Mouse (Mus musculus): ENCODE results near the gene Olfml2b. TPM values are rescaled to one million over a fixed set of nuclear protein-coding genes. Genes with fewer than 3 reads are reported as not detected.

Olfml2b gene
- polyA plus RNA-seq, 1 experiment from 2014 or later = 4.4 TPM

DNA sequence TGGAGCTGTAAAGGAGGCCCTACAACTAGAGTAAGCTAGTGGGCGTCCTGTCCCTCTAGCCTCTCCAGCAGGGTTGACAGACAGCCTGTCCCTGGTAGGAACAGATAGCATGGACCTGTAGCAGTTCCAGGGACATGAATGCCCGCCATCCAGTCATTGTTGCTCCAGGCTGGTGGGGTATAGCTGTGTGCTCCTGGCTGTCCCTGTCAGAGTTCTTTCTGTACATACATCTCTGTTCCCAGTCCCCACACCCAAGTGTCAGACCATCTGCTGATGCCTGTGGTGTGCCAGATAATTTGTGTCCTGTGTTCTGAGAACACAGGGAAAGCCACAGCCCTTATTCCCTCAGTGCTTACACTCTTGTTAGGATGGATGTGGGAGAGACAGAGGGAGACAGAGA lies 35.3 kb downstream of the Olfml2b start:
- no peak overlapping the region for H3K9ac ChIP-seq (ENCODE audit: low read depth, low read length)
- 0 out of 2 replicates have a peak, but pooled peaks have one; percentile 37 for ATAC-seq
- 75% methylated on average over 2 of the region's 2 CpGs for WGBS
- no peaks in the 10 kb centered on the region for H3K27me3 ChIP-seq (replicated peaks; ENCODE audit: control insufficient read depth, insufficient read depth, low read length)
- no peak overlapping the region for H3K4me2 ChIP-seq (ENCODE audit: low read length)
- H3K36me3 ChIP-seq (ENCODE audit: control insufficient read depth, insufficient read depth, low read length) = no peaks in the 10 kb centered on the region
- H3K27ac ChIP-seq (ENCODE audit: low read depth, low read length) = no peak overlapping the region
- no peak overlapping the region for H3K4me3 ChIP-seq (ENCODE audit: low read length)
- no peaks in the 10 kb centered on the region for H3K4me1 ChIP-seq (ENCODE audit: control insufficient read depth, insufficient read depth, low read depth, low read length)
- no peaks in the 10 kb centered on the region for H3K9me3 ChIP-seq (ENCODE audit: control insufficient read depth, low read length)

DNA sequence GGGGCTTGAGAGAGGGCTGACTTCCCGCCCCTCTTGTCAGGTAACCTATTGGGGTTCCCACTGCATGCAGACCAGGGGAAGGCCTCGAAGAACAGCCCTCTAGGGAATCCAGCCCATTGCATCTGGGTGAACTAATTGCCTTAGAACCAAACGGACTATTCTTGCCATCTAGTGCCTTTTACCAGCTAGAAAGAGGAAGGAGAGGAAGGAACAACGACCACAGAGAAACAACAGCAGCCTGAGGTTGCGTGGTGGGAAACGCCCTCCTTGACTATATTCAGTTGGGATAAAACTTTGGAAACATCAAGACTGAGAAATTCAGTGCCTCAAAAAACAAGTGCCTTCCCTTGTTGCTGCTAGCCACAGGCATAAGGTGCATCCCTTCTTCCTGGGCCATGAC lies 39.5 kb downstream of the Olfml2b start:
- Histone ChIP-seq H3K4me1 (ENCODE audit: control insufficient read depth, insufficient read depth, low read depth, low read length) (no peaks in the 10 kb centered on the region), H3K27ac (ENCODE audit: low read depth, low read length) (no peak overlapping the region), H3K4me2 (ENCODE audit: low read length) (no peak overlapping the region), H3K27me3 (replicated peaks; ENCODE audit: control insufficient read depth, insufficient read depth, low read length) (no peaks in the 10 kb centered on the region), H3K4me3 (ENCODE audit: low read length) (no peak overlapping the region), H3K9ac (ENCODE audit: low read depth, low read length) (no peak overlapping the region), H3K36me3 (ENCODE audit: control insufficient read depth, insufficient read depth, low read length) (no peaks in the 10 kb centered on the region), H3K9me3 (ENCODE audit: control insufficient read depth, low read length) (no peaks in the 10 kb centered on the region)
- ATAC-seq = no peak
- 84% methylated on average over 6 of the region's 6 CpGs for WGBS

DNA sequence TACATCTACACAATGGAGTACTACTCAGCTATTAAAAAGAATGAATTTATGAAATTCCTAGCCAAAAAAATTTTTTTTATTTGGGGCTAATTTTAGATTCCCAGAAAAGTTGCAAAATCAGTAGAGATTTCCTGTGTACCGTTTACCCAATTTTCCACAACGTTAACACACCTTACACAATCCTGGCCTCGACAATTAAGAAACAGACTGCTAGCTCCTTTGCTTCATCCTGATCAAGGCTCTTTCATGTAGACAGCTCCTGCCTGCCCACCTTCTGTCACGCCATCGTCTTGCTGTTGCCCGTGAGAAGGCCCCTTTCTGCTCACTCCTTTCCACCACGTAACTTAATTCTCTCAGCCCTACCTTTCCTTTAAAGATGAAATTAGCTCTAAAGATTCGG lies 45.4 kb downstream of the Olfml2b start:
- Histone ChIP-seq H3K4me2 (ENCODE audit: low read length) (no peak overlapping the region), H3K27ac (ENCODE audit: low read depth, low read length) (no peak overlapping the region), H3K36me3 (ENCODE audit: control insufficient read depth, insufficient read depth, low read length) (no peaks in the 10 kb centered on the region), H3K4me3 (ENCODE audit: low read length) (no peak overlapping the region), H3K4me1 (ENCODE audit: control insufficient read depth, insufficient read depth, low read depth, low read length) (no peaks in the 10 kb centered on the region), H3K9ac (ENCODE audit: low read depth, low read length) (no peak overlapping the region), H3K27me3 (replicated peaks; ENCODE audit: control insufficient read depth, insufficient read depth, low read length) (no peaks in the 10 kb centered on the region), H3K9me3 (ENCODE audit: control insufficient read depth, low read length) (no peaks in the 10 kb centered on the region)
- WGBS = 92% methylated on average over 8 of the region's 8 CpGs
- ATAC-seq = no peak

DNA sequence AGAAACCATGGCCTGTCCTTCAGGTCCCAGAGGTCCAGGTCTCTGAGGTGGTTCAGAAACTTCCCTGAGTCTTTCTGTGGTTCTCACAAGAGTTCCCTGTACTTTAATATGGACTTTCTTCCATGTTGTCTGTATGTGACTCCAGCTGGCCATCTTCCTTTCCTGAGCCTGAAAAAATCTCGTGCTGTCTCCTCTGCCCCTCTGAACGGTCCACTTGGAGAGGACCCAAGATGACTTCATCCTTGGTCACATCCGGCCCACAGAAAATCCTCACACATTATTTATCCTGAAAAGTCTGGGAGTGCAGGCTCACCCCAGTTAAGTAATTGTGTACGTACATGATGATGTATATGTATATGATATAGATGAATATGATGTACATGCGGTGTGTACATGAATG lies 47.0 kb downstream of the Olfml2b start:
- no peaks in the 10 kb centered on the region for H3K27me3 ChIP-seq (replicated peaks; ENCODE audit: control insufficient read depth, insufficient read depth, low read length)
- no peak overlapping the region for H3K27ac ChIP-seq (ENCODE audit: low read depth, low read length)
- no peak overlapping the region for H3K4me3 ChIP-seq (ENCODE audit: low read length)
- 94% methylated on average over 5 of the region's 5 CpGs for WGBS
- no peaks in the 10 kb centered on the region for H3K4me1 ChIP-seq (ENCODE audit: control insufficient read depth, insufficient read depth, low read depth, low read length)
- H3K4me2 ChIP-seq (ENCODE audit: low read length) = no peak overlapping the region
- no peaks in the 10 kb centered on the region for H3K36me3 ChIP-seq (ENCODE audit: control insufficient read depth, insufficient read depth, low read length)
- no peak overlapping the region for H3K9ac ChIP-seq (ENCODE audit: low read depth, low read length)
- ATAC-seq = no peak
- H3K9me3 ChIP-seq (ENCODE audit: control insufficient read depth, low read length) = no peaks in the 10 kb centered on the region

DNA sequence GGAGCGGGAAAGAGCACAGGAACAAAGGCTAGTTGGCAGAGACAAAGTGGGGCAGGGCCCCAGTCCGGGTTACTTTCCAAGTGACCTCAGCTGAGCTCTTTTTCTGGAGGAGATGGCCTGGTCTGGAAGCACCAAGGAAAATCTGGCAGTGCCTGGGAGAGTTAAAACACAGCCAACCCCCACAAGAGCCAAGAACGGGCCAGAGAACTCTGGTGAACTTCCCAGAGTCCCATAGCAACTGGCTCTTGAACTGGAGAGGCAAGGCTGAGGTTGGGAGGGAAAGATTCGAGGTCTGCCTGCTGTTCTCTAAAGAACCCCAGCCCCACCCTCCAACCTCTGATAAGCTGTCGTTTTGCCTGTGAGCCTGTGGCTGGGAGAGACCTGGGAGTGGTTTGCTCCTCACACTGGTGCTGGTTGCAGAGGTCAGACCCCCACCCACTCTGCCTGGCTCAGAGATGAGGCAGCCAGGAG lies 50.5 kb downstream of the Olfml2b start:
- no peaks in the 10 kb centered on the region for H3K36me3 ChIP-seq (ENCODE audit: control insufficient read depth, insufficient read depth, low read length)

DNA sequence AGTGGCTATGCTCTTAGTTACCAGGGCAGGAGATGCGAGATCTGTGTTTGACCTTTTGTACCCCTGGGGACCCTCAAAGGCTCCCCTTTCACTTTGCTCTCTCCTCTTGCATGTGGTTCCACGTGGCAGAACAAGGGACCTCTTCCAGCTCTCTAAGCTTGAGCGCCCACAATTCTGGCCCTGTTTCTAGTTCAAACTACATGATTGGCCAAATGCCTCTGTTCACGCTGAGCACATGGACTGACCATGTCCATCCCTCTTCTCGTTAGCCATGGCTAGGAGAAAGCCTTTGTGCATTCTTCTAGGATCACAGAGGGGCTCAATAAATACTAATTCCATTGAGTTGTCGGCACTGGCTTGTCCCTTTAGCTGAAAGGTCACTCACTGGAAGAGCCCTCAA lies 51.0 kb downstream of the Olfml2b start:
- H3K9me3 ChIP-seq (ENCODE audit: control insufficient read depth, low read length) = no peaks in the 10 kb centered on the region
- 48% methylated on average over 6 of the region's 6 CpGs for WGBS
- no peak for ATAC-seq

More for the DNA sequence above, 50.5 kb downstream of the Olfml2b start:
- H3K9ac ChIP-seq (ENCODE audit: low read depth, low read length) = no peak overlapping the region
- ATAC-seq = no peak
- H3K4me1 ChIP-seq (ENCODE audit: control insufficient read depth, insufficient read depth, low read depth, low read length) = no peaks in the 10 kb centered on the region
- no peak overlapping the region for H3K4me2 ChIP-seq (ENCODE audit: low read length)
- H3K4me3 ChIP-seq (ENCODE audit: low read length) = no peak overlapping the region
- H3K27ac ChIP-seq (ENCODE audit: low read depth, low read length) = no peak overlapping the region
- no peaks in the 10 kb centered on the region for H3K27me3 ChIP-seq (replicated peaks; ENCODE audit: control insufficient read depth, insufficient read depth, low read length)
- 52% methylated on average over 5 of the region's 5 CpGs for WGBS
- H3K9me3 ChIP-seq (ENCODE audit: control insufficient read depth, low read length) = no peaks in the 10 kb centered on the region

DNA sequence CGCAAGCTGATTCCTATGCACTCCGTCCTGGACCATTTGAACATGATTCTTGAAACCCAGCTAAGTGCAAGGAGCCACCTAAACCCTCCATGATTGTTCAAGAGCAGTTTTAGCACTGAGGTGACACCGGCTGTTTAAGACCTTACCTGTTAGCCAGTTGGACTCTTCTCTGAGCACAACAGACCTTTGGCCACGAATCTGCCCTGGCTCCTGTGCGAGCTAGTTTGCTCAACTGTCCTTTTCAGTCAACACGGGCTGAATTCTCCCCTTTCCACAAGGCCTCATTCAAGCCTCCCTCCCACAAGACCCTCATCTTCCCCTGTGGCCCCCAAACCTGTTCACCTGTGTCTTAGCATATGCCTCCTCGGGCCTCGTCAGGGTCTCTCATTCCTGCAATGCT lies 52.7 kb downstream of the Olfml2b start:
- H3K4me1 ChIP-seq (ENCODE audit: control insufficient read depth, insufficient read depth, low read depth, low read length) = no peaks in the 10 kb centered on the region
- no peak overlapping the region for H3K9ac ChIP-seq (ENCODE audit: low read depth, low read length)
- H3K4me3 ChIP-seq (ENCODE audit: low read length) = no peak overlapping the region
- no peaks in the 10 kb centered on the region for H3K27me3 ChIP-seq (replicated peaks; ENCODE audit: control insufficient read depth, insufficient read depth, low read length)
- no peak overlapping the region for H3K4me2 ChIP-seq (ENCODE audit: low read length)
- 98% methylated on average over 8 of the region's 8 CpGs for WGBS
- H3K36me3 ChIP-seq (ENCODE audit: control insufficient read depth, insufficient read depth, low read length) = no peaks in the 10 kb centered on the region
- no peak for ATAC-seq
- H3K9me3 ChIP-seq (ENCODE audit: control insufficient read depth, low read length) = no peaks in the 10 kb centered on the region
- no peak overlapping the region for H3K27ac ChIP-seq (ENCODE audit: low read depth, low read length)

More for the DNA sequence above, 51.0 kb downstream of the Olfml2b start:
- Histone ChIP-seq H3K4me2 (ENCODE audit: low read length) (no peak overlapping the region), H3K36me3 (ENCODE audit: control insufficient read depth, insufficient read depth, low read length) (no peaks in the 10 kb centered on the region), H3K27me3 (replicated peaks; ENCODE audit: control insufficient read depth, insufficient read depth, low read length) (no peaks in the 10 kb centered on the region), H3K9ac (ENCODE audit: low read depth, low read length) (no peak overlapping the region), H3K4me3 (ENCODE audit: low read length) (no peak overlapping the region), H3K4me1 (ENCODE audit: control insufficient read depth, insufficient read depth, low read depth, low read length) (no peaks in the 10 kb centered on the region), H3K27ac (ENCODE audit: low read depth, low read length) (no peak overlapping the region)

DNA sequence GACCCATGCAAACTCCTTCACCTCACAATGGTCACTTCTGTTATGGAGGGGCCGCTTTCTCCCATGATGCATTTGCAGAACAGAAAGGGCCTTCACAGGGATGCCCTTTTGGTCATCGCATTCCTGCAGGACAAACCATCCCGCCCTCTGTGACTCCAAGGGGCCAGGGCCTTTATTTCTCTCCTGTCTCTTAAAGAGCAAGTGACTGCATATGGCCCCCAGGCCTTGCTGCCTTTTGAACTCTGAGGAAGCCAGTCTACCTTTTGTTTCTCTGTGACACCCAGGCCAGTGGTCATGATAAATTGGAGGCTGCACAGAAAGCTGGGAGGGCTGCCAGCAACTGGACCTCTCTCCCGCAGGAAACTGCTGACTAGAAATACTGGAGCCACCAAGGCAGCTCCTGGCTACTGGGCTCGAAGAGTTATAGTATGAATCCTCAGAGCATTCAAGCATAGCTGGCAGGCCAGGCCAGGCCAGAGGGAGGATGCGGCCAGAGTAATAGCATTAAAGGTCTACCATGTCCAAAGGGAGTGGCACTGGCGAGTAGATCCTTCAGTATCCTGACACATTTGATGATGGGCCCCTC lies 53.5 kb downstream of the Olfml2b start:
- no peak overlapping the region for H3K27ac ChIP-seq (ENCODE audit: low read depth, low read length)
- no peak overlapping the region for H3K4me3 ChIP-seq (ENCODE audit: low read length)
- H3K9me3 ChIP-seq (ENCODE audit: control insufficient read depth, low read length) = no peaks in the 10 kb centered on the region
- WGBS = 56% methylated on average over 7 of the region's 7 CpGs
- no peaks in the 10 kb centered on the region for H3K27me3 ChIP-seq (replicated peaks; ENCODE audit: control insufficient read depth, insufficient read depth, low read length)
- no peak overlapping the region for H3K9ac ChIP-seq (ENCODE audit: low read depth, low read length)
- ATAC-seq = no peak
- no peaks in the 10 kb centered on the region for H3K36me3 ChIP-seq (ENCODE audit: control insufficient read depth, insufficient read depth, low read length)
- H3K4me1 ChIP-seq (ENCODE audit: control insufficient read depth, insufficient read depth, low read depth, low read length) = no peaks in the 10 kb centered on the region
- no peak overlapping the region for H3K4me2 ChIP-seq (ENCODE audit: low read length)

DNA sequence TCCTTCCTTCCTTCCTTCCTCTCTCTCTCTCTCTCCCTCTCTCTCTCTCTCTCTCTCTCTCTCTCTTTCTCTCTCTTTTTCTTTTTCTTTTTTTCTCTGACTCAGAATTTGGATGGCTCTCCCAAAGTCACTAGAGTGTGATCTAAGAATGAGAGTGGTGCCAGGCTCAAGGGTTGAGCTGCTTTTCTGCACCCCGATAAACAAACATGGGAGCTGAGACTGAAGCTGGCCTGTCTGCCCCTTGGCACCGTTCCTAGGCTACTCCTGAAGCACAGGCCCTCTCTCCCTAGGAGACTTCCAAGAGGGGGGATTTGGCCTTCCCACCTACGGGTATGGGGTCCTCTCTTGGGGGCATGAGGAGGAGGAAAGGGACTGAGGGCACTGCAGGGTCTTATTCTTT lies 54.4 kb downstream of the Olfml2b start:
- Histone ChIP-seq H3K4me1 (ENCODE audit: control insufficient read depth, insufficient read depth, low read depth, low read length) (no peaks in the 10 kb centered on the region), H3K4me2 (ENCODE audit: low read length) (no peak overlapping the region), H3K36me3 (ENCODE audit: control insufficient read depth, insufficient read depth, low read length) (no peaks in the 10 kb centered on the region), H3K4me3 (ENCODE audit: low read length) (no peak overlapping the region), H3K27ac (ENCODE audit: low read depth, low read length) (no peak overlapping the region), H3K9me3 (ENCODE audit: control insufficient read depth, low read length) (no peaks in the 10 kb centered on the region), H3K9ac (ENCODE audit: low read depth, low read length) (no peak overlapping the region), H3K27me3 (replicated peaks; ENCODE audit: control insufficient read depth, insufficient read depth, low read length) (no peaks in the 10 kb centered on the region)
- 75% methylated on average over 3 of the region's 3 CpGs for WGBS
- no peak for ATAC-seq

DNA sequence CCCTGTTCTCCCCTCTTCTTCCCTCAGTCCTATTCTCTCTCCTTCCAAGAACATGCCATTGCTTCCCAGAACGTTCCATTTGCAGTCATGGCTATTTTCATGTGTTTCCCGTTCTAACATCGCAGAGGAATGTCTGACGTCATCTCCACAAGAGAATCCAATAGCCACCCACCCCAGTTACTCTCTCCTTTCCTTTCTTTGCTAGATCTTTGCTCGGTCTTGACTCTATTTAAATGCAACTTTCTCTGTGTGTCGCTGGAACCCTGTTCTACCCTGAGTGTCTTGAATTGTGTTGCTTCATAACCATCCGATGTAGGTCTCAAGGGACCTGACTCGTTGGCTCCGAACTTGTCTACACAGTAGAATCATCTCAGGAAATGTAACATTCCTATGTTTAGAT lies 55.2 kb downstream of the Olfml2b start:
- no peak overlapping the region for H3K4me2 ChIP-seq (ENCODE audit: low read length)
- WGBS = 83% methylated on average over 9 of the region's 9 CpGs
- H3K4me1 ChIP-seq (ENCODE audit: control insufficient read depth, insufficient read depth, low read depth, low read length) = no peaks in the 10 kb centered on the region
- no peaks in the 10 kb centered on the region for H3K9me3 ChIP-seq (ENCODE audit: control insufficient read depth, low read length)
- H3K4me3 ChIP-seq (ENCODE audit: low read length) = no peak overlapping the region
- no peak overlapping the region for H3K9ac ChIP-seq (ENCODE audit: low read depth, low read length)
- H3K27me3 ChIP-seq (replicated peaks; ENCODE audit: control insufficient read depth, insufficient read depth, low read length) = no peaks in the 10 kb centered on the region
- ATAC-seq = no peak
- H3K27ac ChIP-seq (ENCODE audit: low read depth, low read length) = no peak overlapping the region
- H3K36me3 ChIP-seq (ENCODE audit: control insufficient read depth, insufficient read depth, low read length) = no peaks in the 10 kb centered on the region

Data from hindbrain, embryonic 16.5 days (tissue).